Mouse (Mus musculus): Measurements from ENCODE around the gene Sephs2.

GRCm38 (mm10) chr7:127297586-127298193 is 23.8 kb upstream of the Sephs2 start:
- no peak for TF ChIP-seq CTCF (IDR thresholded peaks at IDR 0.05; ENCODE audit: insufficient read depth, low read length)
- no peak for TF ChIP-seq POLR2A (IDR thresholded peaks at IDR 0.05; ENCODE audit: borderline replicate concordance, extremely low read depth, low read depth, low read length)

All from lung, adult 2 months (tissue).